Mouse (Mus musculus) heart, adult 2 months (tissue): ENCODE data around the gene Rgp1.

ENCODE experiments used
- CTCF ChIP-seq: fragments of 200-600 bp; IDR thresholded peaks from 2 replicates; pipeline ENCODE4 v1.8.1; 2022; ENCODE audit warnings: antibody characterized with exemption, mild to moderate bottlenecking, moderate library complexity
- EP300 ChIP-seq: fragments of 200-500 bp; IDR thresholded peaks from 2 replicates; pipeline ENCODE4 v1.6.1; 2011; ENCODE audit warnings: low read depth, low read length, control low read depth; ENCODE audit not compliant: insufficient read depth
- POLR2A ChIP-seq: fragments of 200-500 bp; IDR thresholded peaks from 2 replicates; pipeline ENCODE4 v1.6.1; 2011; ENCODE audit warnings: mild to moderate bottlenecking, low read depth, low read length, control low read depth; ENCODE audit not compliant: insufficient read depth

- peak; percentile 46; the same call in 1 of the 2 replicates for TF ChIP-seq POLR2A
- peak; percentile 47 for TF ChIP-seq CTCF
- TF ChIP-seq EP300, result peak; percentile 79; the same call in 1 of the 2 replicates
Observed at GRCm38 (mm10) chr4:43584444-43585416, 6.2 kb downstream of the Rgp1 start, which contains the start of gene Msmp.
